Mouse (Mus musculus) liver, postnatal 0 days (tissue): ENCODE measurements around the gene Hirip3. TPM values are rescaled to one million over a fixed set of nuclear protein-coding genes. Genes with fewer than 3 reads are reported as not detected.
"Not testable (repeated sequence)": the region's sequence is repeated elsewhere in the genome, so short reads cannot be mapped to it uniquely, and the experiment has no call there.

ENCODE experiments used
- ATAC-seq: fragments of 200-750 bp; cut with Nextera tagmentation; 2 replicates; pipeline ENCODE4 v1.8.0; 2017; ENCODE audit warnings: mild to moderate bottlenecking, moderate library complexity
- DNase-seq: peaks from one replicate; pipeline ENCODE4 v3.0.0-alpha.2; 2016
- H3K27ac ChIP-seq: fragments of 300-500 bp; sonication (generic); 2 replicates; pipeline ENCODE4 v1.5.1; 2014; ENCODE audit warnings: antibody characterized with exemption, moderate library complexity, mild to moderate bottlenecking, low read depth
- H3K27me3 ChIP-seq: fragments of 300-500 bp; sonication (generic); 2 replicates; pipeline ENCODE4 v1.6.1; 2014; ENCODE audit warnings: low read length, control low read depth, mixed read lengths; ENCODE audit not compliant: insufficient read depth
- H3K36me3 ChIP-seq: fragments of 300-500 bp; sonication (generic); replicated peaks from 2 replicates; pipeline ENCODE4 v1.6.1; 2014; ENCODE audit warnings: mild to moderate bottlenecking, control low read depth, low read length, moderate library complexity, mixed read lengths; ENCODE audit not compliant: insufficient read depth
- H3K4me1 ChIP-seq: fragments of 300-500 bp; sonication (generic); 2 replicates; pipeline ENCODE4 v1.6.1; 2014; ENCODE audit warnings: antibody characterized with exemption, mild to moderate bottlenecking, control low read depth; ENCODE audit not compliant: insufficient read depth
- H3K4me2 ChIP-seq: fragments of 300-500 bp; sonication (generic); 2 replicates; pipeline ENCODE4 v1.6.1; 2014; ENCODE audit warnings: low read depth, mild to moderate bottlenecking, low read length, moderate library complexity, mixed read lengths
- H3K4me3 ChIP-seq: fragments of 300-500 bp; sonication (generic); 2 replicates; pipeline ENCODE4 v1.5.1; 2014; ENCODE audit warnings: low read depth, low read length
- H3K9ac ChIP-seq: fragments of 300-500 bp; sonication (generic); replicated peaks from 2 replicates; pipeline ENCODE4 v1.6.1; 2014; ENCODE audit warnings: mild to moderate bottlenecking, moderate library complexity
- H3K9me3 ChIP-seq: fragments of 300-500 bp; sonication (generic); 2 replicates; pipeline ENCODE4 v1.6.1; 2016; ENCODE audit warnings: mild to moderate bottlenecking, control low read depth, low read length, mixed read lengths
- CTCF ChIP-seq: sonication (generic); IDR thresholded peaks from 2 replicates; pipeline ENCODE4 v1.5.1; 2016; ENCODE audit warnings: antibody characterized with exemption, low read depth
- EP300 ChIP-seq: IDR thresholded peaks from 2 replicates; pipeline ENCODE4 v1.6.1; 2016; ENCODE audit warnings: antibody characterized with exemption, low read depth, mild to moderate bottlenecking
- WGBS: fragments of 180-500 bp; shearing (Covaris S2); extraction: QIAGEN DNeasy Blood & Tissue Kit; methylation state at CpG from one replicate; pipeline ENCODE4 v1.1.7; 2014; ENCODE audit not compliant: insufficient replicate concordance; 5-methylcytosine and 5-hydroxymethylcytosine counted together
- polyA plus RNA-seq: library from polyadenylated mRNA; unstranded; fragments of >200 nt; fragmentation: Nextera tagmentation; extraction: Ambion mirVana; gene quantifications from 2 replicates; pipeline ENCODE4 v1.2.1, GENCODE M21; 2015

Gene Hirip3
- polyA plus RNA-seq, 1 experiment from 2014 or later = 7.2 TPM

DNA sequence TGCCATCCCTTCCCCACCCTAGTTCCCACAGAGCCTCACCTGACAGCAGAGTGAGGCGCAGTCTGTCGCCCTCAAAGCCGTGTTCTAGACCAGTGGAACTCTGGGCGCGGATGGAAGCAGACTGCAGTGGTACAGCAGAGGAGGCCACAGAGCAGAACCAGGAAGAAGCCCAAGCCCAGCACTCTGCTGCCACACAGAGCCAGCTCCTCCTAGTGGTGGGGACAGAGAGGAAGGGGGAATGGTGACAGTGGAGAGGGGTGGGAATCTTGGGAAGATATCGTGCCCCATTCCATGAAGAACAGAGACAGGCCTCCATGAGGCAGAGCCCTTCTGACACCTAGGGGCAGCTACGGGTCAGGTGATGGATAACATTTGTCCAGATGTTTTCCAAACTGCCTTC is 27.1 kb downstream of the Hirip3 start:
- peak; percentile 66 for TF ChIP-seq CTCF
- no peak for TF ChIP-seq EP300
- peaks cover 11% of the 10 kb centered on the region for H3K4me1 ChIP-seq
- ATAC-seq (no peak), DNase-seq (peak; percentile 24)
- H3K4me2 ChIP-seq = no peak overlapping the region
- H3K4me3 ChIP-seq = no peak overlapping the region
- peaks cover 26% of the 10 kb centered on the region for H3K36me3 ChIP-seq
- no peaks in the 10 kb centered on the region for H3K27me3 ChIP-seq
- no peak overlapping the region for H3K27ac ChIP-seq
- 62% methylated on average over 7 of the region's 7 CpGs for WGBS
- no peaks in the 10 kb centered on the region for H3K9me3 ChIP-seq
- H3K9ac ChIP-seq = no peak overlapping the region

- Histone ChIP-seq H3K4me3 (peak overlapping the region; percentile 72), H3K27me3 (no peaks in the 10 kb centered on the region), H3K4me2 (peak overlapping the region; percentile 95), H3K27ac (peak overlapping the region; percentile 90), H3K4me1 (peaks cover 21% of the 10 kb centered on the region), H3K36me3 (peaks cover 7% of the 10 kb centered on the region), H3K9ac (peak overlapping the region; percentile 78), H3K9me3 (no peaks in the 10 kb centered on the region)
- no peak for ATAC-seq
- 75% methylated on average over 5 of the region's 5 CpGs for WGBS
- TF ChIP-seq EP300 = no peak
- TF ChIP-seq CTCF = no peak
- DNase-seq = no peak
Observed at GRCm38 (mm10) chr7:126896912-126897311, 35.1 kb downstream of the Hirip3 start.

- WGBS = 9% methylated on average over 15 of the region's 16 CpGs
- peak; percentile 59 for ATAC-seq
- no peak for TF ChIP-seq EP300
- TF ChIP-seq CTCF = no peak
- peaks cover 21% of the 10 kb centered on the region for H3K4me1 ChIP-seq
- peaks cover 7% of the 10 kb centered on the region for H3K36me3 ChIP-seq
- H3K4me2 ChIP-seq = peak overlapping the region; percentile 95
- DNase-seq = peak; percentile 39
- H3K9ac ChIP-seq = peak overlapping the region; percentile 78
- no peaks in the 10 kb centered on the region for H3K27me3 ChIP-seq
- peak overlapping the region; percentile 72 for H3K4me3 ChIP-seq
- H3K9me3 ChIP-seq = no peaks in the 10 kb centered on the region
- peak overlapping the region; percentile 90 for H3K27ac ChIP-seq
Observed at GRCm38 (mm10) chr7:126897390-126898101, 35.8 kb downstream of the Hirip3 start.

GRCm38 (mm10) chr7:126898102-126898990 is 36.6 kb downstream of the Hirip3 start:
- peak; percentile 97 for ATAC-seq

GRCm38 (mm10) chr7:126899781-126900180 is 38.0 kb downstream of the Hirip3 start:
- H3K36me3 ChIP-seq, H3K4me3 ChIP-seq, H3K27me3 ChIP-seq, H3K4me2 ChIP-seq, H3K9me3 ChIP-seq, DNase-seq, ATAC-seq, H3K27ac ChIP-seq, H3K9ac ChIP-seq: not testable (repeated sequence)
- 85% methylated on average over 6 of the region's 9 CpGs for WGBS
- H3K4me1 ChIP-seq = peaks cover 21% of the 10 kb centered on the region

More at GRCm38 (mm10) chr7:126898102-126898990, 36.6 kb downstream of the Hirip3 start:
- 12% methylated on average over 35 of the region's 37 CpGs for WGBS
- Histone ChIP-seq H3K9ac (peak overlapping the region; percentile 78), H3K36me3 (peaks cover 3% of the 10 kb centered on the region; the same call in 1 of the 2 replicates), H3K4me2 (peak overlapping the region; percentile 95), H3K4me1 (peaks cover 21% of the 10 kb centered on the region), H3K9me3 (no peaks in the 10 kb centered on the region), H3K27ac (peak overlapping the region; percentile 90), H3K27me3 (no peaks in the 10 kb centered on the region), H3K4me3 (peak overlapping the region; percentile 72)
- peak; percentile 98 for DNase-seq
- TF ChIP-seq CTCF = no peak
- TF ChIP-seq EP300 = no peak

- Histone ChIP-seq H3K27ac (no peak overlapping the region), H3K27me3 (no peaks in the 10 kb centered on the region), H3K4me3 (no peak overlapping the region), H3K36me3 (no peaks in the 10 kb centered on the region), H3K4me2 (no peak overlapping the region), H3K4me1 (no peaks in the 10 kb centered on the region), H3K9ac (no peak overlapping the region), H3K9me3 (no peaks in the 10 kb centered on the region)
- no peak for ATAC-seq
- TF ChIP-seq EP300 (no peak), CTCF (no peak)
- no peak for DNase-seq
- WGBS = 52% methylated on average over 3 of the region's 3 CpGs
Observed at GRCm38 (mm10) chr7:126905590-126905989, 43.8 kb downstream of the Hirip3 start.
